Mouse (Mus musculus) lung, postnatal 0 days (tissue): ENCODE measurements around the gene Nin.

Experiments used
- CTCF ChIP-seq: IDR thresholded peaks from 2 replicates; pipeline ENCODE4 v1.5.1; 2016; ENCODE audit warnings: antibody characterized with exemption, mild to moderate bottlenecking
- EP300 ChIP-seq: IDR thresholded peaks from 2 replicates; pipeline ENCODE4 v1.6.1; 2016; ENCODE audit warnings: antibody characterized with exemption, mild to moderate bottlenecking, control low read depth

- TF ChIP-seq EP300 = no peak
- TF ChIP-seq CTCF = no peak
Observed at GRCm38 (mm10) chr12:70011681-70012080, 101.8 kb downstream of the Nin start.
